8 mouse cellular contexts compared by ENCODE assay signal in genomic region chr9:114026261-114026934, GRCm38 (mm10). TPM values are rescaled to one million over a fixed set of nuclear protein-coding genes. Genes with fewer than 3 reads are reported as not detected.
DNase-seq lines count a peak whose midpoint lies in the region; ATAC-seq and TF ChIP-seq lines count a peak whose summit lies in the region.

No protein-coding gene starts in this region.

- WGBS in embryonic facial prominence, embryonic 15.5 days = under 1% methylated on average over 52 of the region's 52 CpGs
- WGBS in heart, embryonic 11.5 days (ENCODE audit: insufficient replicate concordance) = under 1% methylated on average over 49 of the region's 52 CpGs
- WGBS in kidney, embryonic 15.5 days = under 1% methylated on average over 52 of the region's 52 CpGs

- H3K27ac ChIP-seq in bone marrow macrophage, adult 2 months (ENCODE audit: insufficient read depth, low read depth, low read length) = no peak overlapping the region
- H3K27ac ChIP-seq in embryonic facial prominence, embryonic 15.5 days (replicated peaks) = 0 out of 2 replicates have a peak overlapping the region, but pooled peaks have one; percentile 8
- H3K27ac ChIP-seq in heart, embryonic 11.5 days (ENCODE audit: low read depth, low read length) = no peak overlapping the region
- H3K27ac ChIP-seq in kidney, embryonic 15.5 days = no peak overlapping the region

- H3K27me3 ChIP-seq in C2C12 (ENCODE audit: control insufficient read depth, insufficient read depth, insufficient read length) = no peaks in the 10 kb centered on the region
- H3K27me3 ChIP-seq in embryonic facial prominence, embryonic 15.5 days = 0 out of 2 replicates have a peak, but pooled peaks cover 2% of the 10 kb centered on the region
- no peaks in the 10 kb centered on the region for H3K27me3 ChIP-seq in heart, embryonic 11.5 days (ENCODE audit: control insufficient read depth, insufficient read depth, low read length)
- H3K27me3 ChIP-seq in kidney, embryonic 15.5 days = peaks cover 10% of the 10 kb centered on the region; the same call in 1 of the 2 replicates

- peak; percentile 93 for ATAC-seq in embryonic facial prominence, embryonic 15.5 days (ENCODE audit: insufficient number of reproducible peaks, low FRiP score, low TSS enrichment, low read depth)
- ATAC-seq in heart, embryonic 11.5 days (replicated peaks; ENCODE audit: insufficient number of reproducible peaks, low FRiP score, low TSS enrichment) = peak; percentile 95
- peak; percentile 97 for ATAC-seq in kidney, embryonic 15.5 days (replicated peaks; ENCODE audit: low FRiP score)

- H3K79me2 ChIP-seq in C2C12 (ENCODE audit: control insufficient read depth, insufficient read depth) = peaks cover 44% of the 10 kb centered on the region

- H3K4me1 ChIP-seq in bone marrow macrophage, adult 2 months (ENCODE audit: control insufficient read depth, insufficient read depth, low read length) = peaks cover 7% of the 10 kb centered on the region
- H3K4me1 ChIP-seq in embryonic facial prominence, embryonic 15.5 days = peaks cover 17% of the 10 kb centered on the region
- H3K4me1 ChIP-seq in heart, embryonic 11.5 days (ENCODE audit: control insufficient read depth, insufficient read depth, low read length) = no peaks in the 10 kb centered on the region
- H3K4me1 ChIP-seq in kidney, embryonic 15.5 days = peaks cover 13% of the 10 kb centered on the region

- TF ChIP-seq CTCF in C2C12 (IDR thresholded peaks at IDR 0.05; ENCODE audit: control insufficient read depth, insufficient read depth, insufficient read length) = no peak
- TF ChIP-seq CTCF in bone marrow macrophage, adult 2 months (IDR thresholded peaks at IDR 0.05; ENCODE audit: low read depth, low read length) = no peak

- DNase-seq in liver = peak; percentile 85
- DNase-seq in monocyte, adult 2 months (ENCODE audit: low read depth in 1 of 2, low spot score in 2 of 2) = peak; percentile 42 to 48
- peak; percentile 27 to 47 for DNase-seq in spleen, postnatal 14 days (ENCODE audit: low spot score in 2 of 2)

- peak overlapping the region; percentile 93 for H3K4me2 ChIP-seq in embryonic facial prominence, embryonic 15.5 days (replicated peaks)
- peak overlapping the region; percentile 90 for H3K4me2 ChIP-seq in heart, embryonic 11.5 days
- H3K4me2 ChIP-seq in kidney, embryonic 15.5 days = peak overlapping the region; percentile 88

- peak overlapping the region; percentile 42 for H3K4me3 ChIP-seq in C2C12 (ENCODE audit: insufficient read depth, poor library complexity, severe bottlenecking)
- H3K4me3 ChIP-seq in bone marrow macrophage, adult 2 months (ENCODE audit: insufficient read depth, low read length) = peak overlapping the region; percentile 77
- H3K4me3 ChIP-seq in embryonic facial prominence, embryonic 15.5 days (replicated peaks) = peak overlapping the region; percentile 63
- H3K4me3 ChIP-seq in heart, embryonic 11.5 days (ENCODE audit: low read depth, low read length) = peak overlapping the region; percentile 58
- peak overlapping the region; percentile 58 for H3K4me3 ChIP-seq in kidney, embryonic 15.5 days (replicated peaks)

- peaks cover 19% of the 10 kb centered on the region for H3K79me3 ChIP-seq in C2C12 (ENCODE audit: low read depth)

- no peaks in the 10 kb centered on the region for H3K36me3 ChIP-seq in C2C12 (ENCODE audit: control insufficient read depth, insufficient read depth)
- no peaks in the 10 kb centered on the region for H3K36me3 ChIP-seq in embryonic facial prominence, embryonic 15.5 days
- H3K36me3 ChIP-seq in heart, embryonic 11.5 days (ENCODE audit: control insufficient read depth, insufficient read depth, low read length) = no peaks in the 10 kb centered on the region
- H3K36me3 ChIP-seq in kidney, embryonic 15.5 days = no peaks in the 10 kb centered on the region

- peak overlapping the region; percentile 57 for H3K9ac ChIP-seq in embryonic facial prominence, embryonic 15.5 days
- peak overlapping the region; percentile 71 for H3K9ac ChIP-seq in heart, embryonic 11.5 days (ENCODE audit: low read depth, low read length)
- peak overlapping the region; percentile 45 for H3K9ac ChIP-seq in kidney, embryonic 15.5 days

- TF ChIP-seq POLR2A in bone marrow macrophage, adult 2 months (IDR thresholded peaks at IDR 0.05; ENCODE audit: borderline replicate concordance, low read depth, low read length) = no peak

- H3K9me3 ChIP-seq in embryonic facial prominence, embryonic 15.5 days (replicated peaks) = no peaks in the 10 kb centered on the region
- no peaks in the 10 kb centered on the region for H3K9me3 ChIP-seq in heart, embryonic 11.5 days (replicated peaks; ENCODE audit: control insufficient read depth, low read length)
- H3K9me3 ChIP-seq in kidney, embryonic 15.5 days (replicated peaks) = no peaks in the 10 kb centered on the region

- H3ac ChIP-seq in C2C12 (ENCODE audit: control insufficient read depth, insufficient read length, low read depth) = peak overlapping the region; percentile 76

TF ChIP-seq in C2C12, 6 proteins besides CTCF, POLR2A, EP300 and RAD21:
- TF ChIP-seq CEBPB (IDR thresholded peaks at IDR 0.05; ENCODE audit: low read depth) (no peak), FOSL1 (IDR thresholded peaks at IDR 0.05; ENCODE audit: insufficient read depth, low read length, poor library complexity, severe bottlenecking) (no peak), MAX (IDR thresholded peaks at IDR 0.05) (peak; percentile 18), USF1 (IDR thresholded peaks at IDR 0.05; ENCODE audit: low read depth) (peak; percentile 94), MYOG (IDR thresholded peaks at IDR 0.05; ENCODE audit: control insufficient read depth, extremely low read depth, insufficient read length) (no peak), MYOD1 (IDR thresholded peaks at IDR 0.05; ENCODE audit: control insufficient read depth, insufficient read length, low read depth) (no peak)
TF ChIP-seq in C2C12: peak in this region for 2.

RNA-seq across cellular contexts. Expression of gene Fbxl2, which starts 19.6 kb away (rescaled TPM):
- 9.7 TPM for polyA plus RNA-seq in C2C12 (2012; fragmentation: generic; extraction: Trizol)
- polyA plus RNA-seq in bone marrow macrophage, adult 2 months (2012; ENCODE audit: insufficient read depth, insufficient read length, missing spikeins) = 4.7 and 5.7 TPM in 2 replicates
- 7.3 and 8.5 TPM in 2 replicates for polyA plus RNA-seq in embryonic facial prominence, embryonic 15.5 days (2015; fragmentation: Nextera tagmentation; extraction: Ambion mirVana)
- polyA plus RNA-seq in heart, embryonic 11.5 days (2014; fragmentation: Nextera tagmentation; extraction: Ambion mirVana) = 2.3 and 2.6 TPM in 2 replicates
- 3.1 and 5.0 TPM in 2 replicates for polyA plus RNA-seq in kidney, embryonic 15.5 days (2015; fragmentation: Nextera tagmentation; extraction: Ambion mirVana)

RNA-seq across cellular contexts. Expression of gene Susd5, which starts 30.5 kb away (rescaled TPM):
- polyA plus RNA-seq in C2C12 (2012; fragmentation: generic; extraction: Trizol) = 0.50 TPM
- not detected in 2 replicates for polyA plus RNA-seq in bone marrow macrophage, adult 2 months (2012; ENCODE audit: insufficient read depth, insufficient read length, missing spikeins)
- 9.7 and 17.2 TPM in 2 replicates for polyA plus RNA-seq in embryonic facial prominence, embryonic 15.5 days (2015; fragmentation: Nextera tagmentation; extraction: Ambion mirVana)
- 0.07 and 0.19 TPM in 2 replicates for polyA plus RNA-seq in heart, embryonic 11.5 days (2014; fragmentation: Nextera tagmentation; extraction: Ambion mirVana)
- 0.98 and 0.99 TPM in 2 replicates for polyA plus RNA-seq in kidney, embryonic 15.5 days (2015; fragmentation: Nextera tagmentation; extraction: Ambion mirVana)
